Mouse (Mus musculus): ENCODE data around the gene Rbm3. TPM values are rescaled to one million over a fixed set of nuclear protein-coding genes. Genes with fewer than 3 reads are reported as not detected.

Rbm3 gene
- polyA plus RNA-seq, 1 experiment from 2014 or later: 296 TPM

DNA sequence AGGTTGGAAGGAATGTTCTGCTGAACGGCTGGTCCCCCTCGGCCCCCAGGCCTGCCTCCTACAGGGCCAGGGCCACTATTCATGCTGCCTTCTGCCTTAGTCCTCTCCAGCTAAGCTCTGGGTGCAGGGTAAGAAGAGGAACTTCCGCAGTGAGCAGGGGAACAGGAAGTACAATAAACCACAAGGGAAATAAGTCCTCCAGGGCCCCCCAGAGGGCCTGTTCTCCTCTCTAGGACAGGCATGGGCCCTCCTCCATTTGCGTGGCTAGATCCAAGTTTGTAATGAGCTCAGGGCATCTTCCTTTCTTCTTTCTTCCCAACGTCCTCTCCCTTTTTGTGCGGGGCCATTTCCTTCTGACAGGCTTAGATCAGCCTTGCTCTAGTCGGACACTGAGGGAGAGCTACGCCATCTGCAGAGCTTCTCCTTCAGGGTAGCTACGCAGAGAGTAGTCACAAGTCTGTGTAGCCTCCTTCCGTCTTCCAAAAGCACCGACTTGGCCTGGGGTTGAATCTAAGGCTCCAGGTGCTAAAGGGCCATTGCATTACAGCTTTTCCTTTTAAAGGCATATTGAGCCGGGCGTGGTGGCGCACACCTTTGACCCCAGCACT is 55.2 kb downstream of the Rbm3 start, which contains the start of gene Was:
Was (minus strand) TSS at position 153 of the 608 bp plus-strand sequence.
- H3K4me3 ChIP-seq: 0 out of 2 replicates have a peak within 1 kb of the TSS, but pooled peaks have one; percentile 5
- WGBS: 78% methylated on average over 14 of the region's 14 CpGs

GRCm38 (mm10) chrX:8089746-8090145 is 55.9 kb downstream of the Rbm3 start:
- no peaks in the 10 kb centered on the region for H3K36me3 ChIP-seq
- 78% methylated on average over 3 of the region's 3 CpGs for WGBS
- ATAC-seq (replicated peaks; ENCODE audit: insufficient number of reproducible peaks, insufficient read depth, low FRiP score, low read depth): no peak

More for the DNA sequence above, 55.2 kb downstream of the Rbm3 start, which contains the start of gene Was:
- H3K36me3 ChIP-seq: no peaks in the 10 kb centered on the region
- no peak within 1 kb of the TSS for H3K4me2 ChIP-seq
- no peaks in the 10 kb centered on the region for H3K27me3 ChIP-seq
- no peaks in the 10 kb centered on the region for H3K4me1 ChIP-seq (replicated peaks)
- H3K9me3 ChIP-seq (replicated peaks): no peaks in the 10 kb centered on the region
- H3K27ac ChIP-seq: no peak within 1 kb of the TSS
- no peak for ATAC-seq (replicated peaks; ENCODE audit: insufficient number of reproducible peaks, insufficient read depth, low FRiP score, low read depth)
- H3K9ac ChIP-seq: no peak within 1 kb of the TSS

More at GRCm38 (mm10) chrX:8089746-8090145, 55.9 kb downstream of the Rbm3 start:
- H3K9ac ChIP-seq: no peak overlapping the region
- H3K4me2 ChIP-seq: no peak overlapping the region
- no peaks in the 10 kb centered on the region for H3K4me1 ChIP-seq (replicated peaks)
- H3K4me3 ChIP-seq: 0 out of 2 replicates have a peak overlapping the region, but pooled peaks have one; percentile 5
- no peaks in the 10 kb centered on the region for H3K27me3 ChIP-seq
- no peaks in the 10 kb centered on the region for H3K9me3 ChIP-seq (replicated peaks)
- no peak overlapping the region for H3K27ac ChIP-seq

Other genes with a start within 250 kb of the Rbm3 start
- gene Pqbp1, start 246.6 kb downstream of the Rbm3 start, polyA plus RNA-seq (2015; fragmentation: Nextera tagmentation; extraction: Ambion mirVana): 72.8 and 77.9 TPM in 2 replicates
- gene Timm17b, start 246.5 kb downstream of the Rbm3 start, polyA plus RNA-seq (2015; fragmentation: Nextera tagmentation; extraction: Ambion mirVana): 102 and 124 TPM in 2 replicates
- gene Gm10491, start 238.0 kb downstream of the Rbm3 start, polyA plus RNA-seq (2015; fragmentation: Nextera tagmentation; extraction: Ambion mirVana): not detected in 2 replicates
- gene Gm10490, start 236.3 kb downstream of the Rbm3 start, polyA plus RNA-seq (2015; fragmentation: Nextera tagmentation; extraction: Ambion mirVana): not detected in 2 replicates
- gene Pcsk1n, start 226.1 kb downstream of the Rbm3 start, polyA plus RNA-seq (2015; fragmentation: Nextera tagmentation; extraction: Ambion mirVana): 0.39 and 3.3 TPM in 2 replicates
- gene Eras, start 217.3 kb downstream of the Rbm3 start, polyA plus RNA-seq (2015; fragmentation: Nextera tagmentation; extraction: Ambion mirVana): not detected in 2 replicates
- 21.4 and 28.6 TPM in 2 replicates for gene Hdac6, start 198.0 kb downstream of the Rbm3 start, polyA plus RNA-seq (2015; fragmentation: Nextera tagmentation; extraction: Ambion mirVana)
- gene Gata1, start 167.8 kb downstream of the Rbm3 start, polyA plus RNA-seq (2015; fragmentation: Nextera tagmentation; extraction: Ambion mirVana): 0.57 and 2.4 TPM in 2 replicates
- 0.19 and 0.66 TPM in 2 replicates for gene Glod5, start 127.4 kb downstream of the Rbm3 start, polyA plus RNA-seq (2015; fragmentation: Nextera tagmentation; extraction: Ambion mirVana)
- gene Suv39h1, start 71.1 kb downstream of the Rbm3 start, polyA plus RNA-seq (2015; fragmentation: Nextera tagmentation; extraction: Ambion mirVana): 25.0 and 32.1 TPM in 2 replicates
- gene Was, start 55.4 kb downstream of the Rbm3 start, polyA plus RNA-seq (2015; fragmentation: Nextera tagmentation; extraction: Ambion mirVana): 0.39 and 1.1 TPM in 2 replicates
- gene Wdr13, start 13.0 kb downstream of the Rbm3 start, polyA plus RNA-seq (2015; fragmentation: Nextera tagmentation; extraction: Ambion mirVana): 22.3 and 25.2 TPM in 2 replicates
- 10.1 and 12.2 TPM in 2 replicates for gene Tbc1d25, start 30.3 kb upstream of the Rbm3 start, polyA plus RNA-seq (2015; fragmentation: Nextera tagmentation; extraction: Ambion mirVana)
- 27.9 and 30.8 TPM in 2 replicates for gene Ebp, start 47.6 kb upstream of the Rbm3 start, polyA plus RNA-seq (2015; fragmentation: Nextera tagmentation; extraction: Ambion mirVana)
- 2.6 and 4.7 TPM in 2 replicates for gene Porcn, start 60.6 kb upstream of the Rbm3 start, polyA plus RNA-seq (2015; fragmentation: Nextera tagmentation; extraction: Ambion mirVana)
- 20.8 and 29.6 TPM in 2 replicates for gene Ftsj1, start 106.5 kb upstream of the Rbm3 start, polyA plus RNA-seq (2015; fragmentation: Nextera tagmentation; extraction: Ambion mirVana)
- gene Slc38a5, start 125.3 kb upstream of the Rbm3 start, polyA plus RNA-seq (2015; fragmentation: Nextera tagmentation; extraction: Ambion mirVana): 16.3 and 20.3 TPM in 2 replicates
- not detected in 2 replicates for gene Ssxb10, start 181.5 kb upstream of the Rbm3 start, polyA plus RNA-seq (2015; fragmentation: Nextera tagmentation; extraction: Ambion mirVana)
- not detected in 2 replicates for gene Ssxb9, start 221.1 kb upstream of the Rbm3 start, polyA plus RNA-seq (2015; fragmentation: Nextera tagmentation; extraction: Ambion mirVana)

Measured in heart, embryonic 15.5 days (tissue).